In the genomic region with DNA sequence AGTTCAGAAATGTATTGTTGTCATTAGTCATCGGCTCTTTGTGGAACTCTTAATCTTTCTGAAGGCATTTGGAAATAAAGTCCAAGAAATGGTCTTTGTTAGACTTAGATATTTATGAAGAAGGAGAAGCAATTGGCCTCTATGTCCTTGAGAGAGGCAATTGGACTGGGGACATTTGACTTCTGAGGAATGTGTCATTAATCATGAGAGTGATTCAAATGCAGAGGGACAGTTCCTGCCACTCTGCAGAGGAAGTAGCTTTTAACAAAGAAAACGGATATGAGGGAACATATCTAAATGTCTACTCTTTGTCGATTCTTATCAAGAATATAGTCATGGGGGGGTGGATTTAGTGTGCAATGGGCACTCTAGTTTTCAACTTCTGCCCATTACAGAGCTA, we compare ENCODE assay signal across 16 mouse cellular contexts.
DNase-seq lines count a peak whose midpoint lies in the region; ATAC-seq and TF ChIP-seq lines count a peak whose summit lies in the region.
"Had no signal": no experiment of that assay in that cellular context is flagged by ENCODE, and none has a peak within 500 bp of the region (broad histone marks: within the 10 kb centered on the region; RNA-seq: fewer than 3 reads in every experiment).

No protein-coding gene starts in this region.

- no peak overlapping the region for H3K9ac ChIP-seq in intestine, embryonic 15.5 days
- H3K9ac ChIP-seq in intestine, postnatal 0 days (ENCODE audit: low read depth, low read length): no peak overlapping the region
- no peak overlapping the region for H3K9ac ChIP-seq in hindbrain, embryonic 15.5 days
- H3K9ac ChIP-seq: limb, embryonic 13.5 days; liver, postnatal 0 days had no signal

- TF ChIP-seq CTCF in intestine, postnatal 0 days (IDR thresholded peaks at IDR 0.05; ENCODE audit: low read depth): no peak

- H3K4me2 ChIP-seq in intestine, embryonic 15.5 days (replicated peaks): no peak overlapping the region
- H3K4me2 ChIP-seq in intestine, postnatal 0 days (replicated peaks; ENCODE audit: low read depth): no peak overlapping the region
- no peak overlapping the region for H3K4me2 ChIP-seq in hindbrain, embryonic 15.5 days
- H3K4me2 ChIP-seq: limb, embryonic 13.5 days had no signal

- 48% methylated on average over 3 of the region's 3 CpGs for WGBS in intestine, embryonic 15.5 days
- WGBS in intestine, postnatal 0 days: 22% methylated on average over 3 of the region's 3 CpGs
- WGBS in hindbrain, embryonic 15.5 days: 21% methylated on average over 3 of the region's 3 CpGs

- DNase-seq in retina, embryonic 14.5 days (ENCODE audit: low spot score): peak; percentile 64
- no peak for DNase-seq in retina, postnatal 1 day
- DNase-seq in cerebellum, adult 11 months: no peak
- no peak for DNase-seq in thymus, postnatal 0 days (ENCODE audit: low spot score)
- DNase-seq: adrenal gland, postnatal 14 days; cerebellum, postnatal 14 days; heart, adult 2 months; heart, postnatal 10 days; kidney, adult 8-10 months; liver, postnatal 0 days; right cerebral cortex, postnatal 25 days; thymus, postnatal 14 days had no signal

- no peaks in the 10 kb centered on the region for H3K9me3 ChIP-seq in intestine, embryonic 15.5 days
- no peaks in the 10 kb centered on the region for H3K9me3 ChIP-seq in intestine, postnatal 0 days (ENCODE audit: control insufficient read depth)
- no peaks in the 10 kb centered on the region for H3K9me3 ChIP-seq in hindbrain, embryonic 15.5 days
- H3K9me3 ChIP-seq: limb, embryonic 13.5 days had no signal

- 0 out of 2 replicates have a peak, but pooled peaks have one; percentile 20 for ATAC-seq in intestine, embryonic 15.5 days
- no peak for ATAC-seq in intestine, postnatal 0 days
- peak; percentile 23; the same call in 1 of the 2 replicates for ATAC-seq in hindbrain, embryonic 15.5 days (ENCODE audit: low FRiP score, low read depth)

- H3K4me3 ChIP-seq in intestine, embryonic 15.5 days (replicated peaks): no peak overlapping the region
- H3K4me3 ChIP-seq in intestine, postnatal 0 days (ENCODE audit: low read depth, low read length): no peak overlapping the region
- H3K4me3 ChIP-seq in hindbrain, embryonic 15.5 days: no peak overlapping the region
- H3K4me3 ChIP-seq: heart, adult 2 months; limb, embryonic 13.5 days had no signal

- H3K4me1 ChIP-seq in intestine, embryonic 15.5 days (replicated peaks): no peaks in the 10 kb centered on the region
- H3K4me1 ChIP-seq in intestine, postnatal 0 days (replicated peaks; ENCODE audit: control insufficient read depth, insufficient read depth, low read length): no peaks in the 10 kb centered on the region
- 0 out of 2 replicates have a peak, but pooled peaks cover 6% of the 10 kb centered on the region for H3K4me1 ChIP-seq in hindbrain, embryonic 15.5 days (replicated peaks)
- H3K4me1 ChIP-seq: limb, embryonic 13.5 days had no signal

- H3K27me3 ChIP-seq in intestine, embryonic 15.5 days (replicated peaks): no peaks in the 10 kb centered on the region
- H3K27me3 ChIP-seq in intestine, postnatal 0 days (replicated peaks; ENCODE audit: control insufficient read depth, insufficient read depth, low read length): no peaks in the 10 kb centered on the region
- no peaks in the 10 kb centered on the region for H3K27me3 ChIP-seq in hindbrain, embryonic 15.5 days
- H3K27me3 ChIP-seq: limb, embryonic 13.5 days had no signal

- no peak overlapping the region for H3K27ac ChIP-seq in intestine, embryonic 15.5 days
- H3K27ac ChIP-seq in intestine, postnatal 0 days (ENCODE audit: low read depth, low read length): no peak overlapping the region
- no peak overlapping the region for H3K27ac ChIP-seq in hindbrain, embryonic 15.5 days (replicated peaks)
- H3K27ac ChIP-seq: heart, adult 2 months; limb, embryonic 13.5 days had no signal

- no peaks in the 10 kb centered on the region for H3K36me3 ChIP-seq in intestine, embryonic 15.5 days
- H3K36me3 ChIP-seq in intestine, postnatal 0 days (ENCODE audit: control insufficient read depth, insufficient read depth): no peaks in the 10 kb centered on the region
- no peaks in the 10 kb centered on the region for H3K36me3 ChIP-seq in hindbrain, embryonic 15.5 days
- H3K36me3 ChIP-seq: limb, embryonic 13.5 days had no signal
